In genomic region chr8:79806971-79807370, GRCm38 (mm10) we compare ENCODE assay signal across 28 mouse cellular contexts.
DNase-seq lines count a peak whose midpoint lies in the region; ATAC-seq and TF ChIP-seq lines count a peak whose summit lies in the region.
"Had no signal": no experiment of that assay in that cellular context is flagged by ENCODE, and none has a peak within 500 bp of the region (broad histone marks: within the 10 kb centered on the region; RNA-seq: fewer than 3 reads in every experiment).

No protein-coding gene starts in this region.

- no peaks in the 10 kb centered on the region for H3K4me1 ChIP-seq in kidney, postnatal 0 days (replicated peaks; ENCODE audit: insufficient read depth, low read length)
- peaks cover 9% of the 10 kb centered on the region for H3K4me1 ChIP-seq in limb, embryonic 10.5 days
- no peaks in the 10 kb centered on the region for H3K4me1 ChIP-seq in heart, embryonic 12.5 days (replicated peaks)
- H3K4me1 ChIP-seq in liver, embryonic 11.5 days (replicated peaks; ENCODE audit: control insufficient read depth, insufficient read depth, low read length), result no peaks in the 10 kb centered on the region
- H3K4me1 ChIP-seq: embryonic facial prominence, embryonic 12.5 days; embryonic facial prominence, embryonic 15.5 days; heart, embryonic 15.5 days; hindbrain, embryonic 10.5 days; hindbrain, embryonic 13.5 days had no signal

- no peak for TF ChIP-seq CTCF in kidney, postnatal 0 days (IDR thresholded peaks at IDR 0.05; ENCODE audit: low read depth)
- no peak for TF ChIP-seq CTCF in brain, embryonic 14.5 days (IDR thresholded peaks at IDR 0.05; ENCODE audit: borderline replicate concordance, extremely low read depth, insufficient read depth, insufficient read length)

- H3K4me2 ChIP-seq in kidney, postnatal 0 days (ENCODE audit: low read length), result no peak overlapping the region
- H3K4me2 ChIP-seq in heart, embryonic 12.5 days, result no peak overlapping the region
- no peak overlapping the region for H3K4me2 ChIP-seq in liver, embryonic 11.5 days
- H3K4me2 ChIP-seq: embryonic facial prominence, embryonic 12.5 days; embryonic facial prominence, embryonic 15.5 days; heart, embryonic 11.5 days; heart, embryonic 15.5 days; hindbrain, embryonic 13.5 days had no signal

- no peaks in the 10 kb centered on the region for H3K36me3 ChIP-seq in kidney, postnatal 0 days (ENCODE audit: insufficient read depth, low read length)
- H3K36me3 ChIP-seq in limb, embryonic 10.5 days, result no peaks in the 10 kb centered on the region
- H3K36me3 ChIP-seq in heart, embryonic 12.5 days, result no peaks in the 10 kb centered on the region
- H3K36me3 ChIP-seq in liver, embryonic 11.5 days (ENCODE audit: control insufficient read depth, insufficient read depth, low read length), result no peaks in the 10 kb centered on the region
- H3K36me3 ChIP-seq: embryonic facial prominence, embryonic 12.5 days; embryonic facial prominence, embryonic 15.5 days; heart, embryonic 15.5 days; hindbrain, embryonic 10.5 days; hindbrain, embryonic 13.5 days had no signal

- no peak overlapping the region for H3K27ac ChIP-seq in kidney, postnatal 0 days
- H3K27ac ChIP-seq in limb, embryonic 10.5 days, result no peak overlapping the region
- H3K27ac ChIP-seq in heart, embryonic 12.5 days (ENCODE audit: poor library complexity, severe bottlenecking), result no peak overlapping the region
- H3K27ac ChIP-seq in liver, embryonic 11.5 days (ENCODE audit: low read depth, low read length), result no peak overlapping the region
- H3K27ac ChIP-seq: embryonic facial prominence, embryonic 12.5 days; embryonic facial prominence, embryonic 15.5 days; heart, embryonic 15.5 days; hindbrain, embryonic 10.5 days; hindbrain, embryonic 13.5 days had no signal

- 16% methylated on average over 6 of the region's 6 CpGs for WGBS in kidney, postnatal 0 days
- 29% methylated on average over 6 of the region's 6 CpGs for WGBS in limb, embryonic 10.5 days
- WGBS in heart, embryonic 12.5 days, result 69% methylated on average over 6 of the region's 6 CpGs
- WGBS in liver, embryonic 11.5 days, result 64% methylated on average over 6 of the region's 6 CpGs

- no peak for ATAC-seq in kidney, postnatal 0 days (replicated peaks; ENCODE audit: low FRiP score, low read depth)
- no peak for ATAC-seq in heart, embryonic 12.5 days (ENCODE audit: insufficient number of reproducible peaks, low FRiP score)
- no peak for ATAC-seq in liver, embryonic 11.5 days (replicated peaks; ENCODE audit: low FRiP score)
- ATAC-seq: activated CD4-positive, CD25-positive, alpha-beta regulatory T cell, adult 4 months; CD4-positive, CD25-positive, alpha-beta regulatory T cell, adult 4 months; forebrain, embryonic 14.5 days; forebrain, postnatal 0 days; hindbrain, embryonic 16.5 days had no signal

- H3K4me3 ChIP-seq in kidney, postnatal 0 days (replicated peaks; ENCODE audit: low read depth, low read length), result no peak overlapping the region
- no peak overlapping the region for H3K4me3 ChIP-seq in limb, embryonic 10.5 days
- H3K4me3 ChIP-seq in heart, embryonic 12.5 days, result no peak overlapping the region
- no peak overlapping the region for H3K4me3 ChIP-seq in liver, embryonic 11.5 days (ENCODE audit: low read depth, low read length)
- H3K4me3 ChIP-seq: embryonic facial prominence, embryonic 12.5 days; embryonic facial prominence, embryonic 15.5 days; heart, embryonic 15.5 days; hindbrain, embryonic 10.5 days; hindbrain, embryonic 13.5 days had no signal

- TF ChIP-seq POLR2A in brain, embryonic 14.5 days (IDR thresholded peaks at IDR 0.05; ENCODE audit: borderline replicate concordance, extremely low read depth, insufficient read depth, insufficient read length, poor library complexity, severe bottlenecking), result no peak

- H3K27me3 ChIP-seq in kidney, postnatal 0 days (ENCODE audit: insufficient read depth, low read length), result no peaks in the 10 kb centered on the region
- no peaks in the 10 kb centered on the region for H3K27me3 ChIP-seq in limb, embryonic 10.5 days (ENCODE audit: low read depth, poor library complexity, severe bottlenecking)
- H3K27me3 ChIP-seq in heart, embryonic 12.5 days (replicated peaks), result no peaks in the 10 kb centered on the region
- H3K27me3 ChIP-seq in liver, embryonic 11.5 days (replicated peaks; ENCODE audit: control insufficient read depth, insufficient read depth, low read length), result no peaks in the 10 kb centered on the region
- H3K27me3 ChIP-seq: embryonic facial prominence, embryonic 12.5 days; embryonic facial prominence, embryonic 15.5 days; heart, embryonic 15.5 days; hindbrain, embryonic 13.5 days had no signal

- DNase-seq in kidney, postnatal 0 days (ENCODE audit: low spot score), result peak; percentile 16
- DNase-seq in kidney, postnatal 25 days, result no peak
- peak; percentile 2 for DNase-seq in brain, embryonic 14.5 days (ENCODE audit: low read depth)
- DNase-seq in limb, embryonic 10.5 days (ENCODE audit: low spot score), result peak; percentile 34
- DNase-seq in retina, embryonic 14.5 days (ENCODE audit: low spot score), result peak; percentile 60
- DNase-seq in kidney, adult 8-10 months, result no peak
- no peak for DNase-seq in liver, embryonic 11.5 days (ENCODE audit: low spot score)
- DNase-seq: adrenal gland, adult 8-10 months; adrenal gland, postnatal 25 days; cerebellum, adult 18-20 months; cerebellum, adult 9-10 months; cerebellum, postnatal 14 days; forebrain, postnatal 0 days; gastrocnemius, postnatal 10 days; heart, adult 11 months; heart, postnatal 10 days; heart, postnatal 36 days had no signal

- H3K9ac ChIP-seq in kidney, postnatal 0 days (ENCODE audit: low read depth, low read length), result no peak overlapping the region
- no peak overlapping the region for H3K9ac ChIP-seq in heart, embryonic 12.5 days
- H3K9ac ChIP-seq in liver, embryonic 11.5 days (ENCODE audit: low read depth, low read length), result no peak overlapping the region
- H3K9ac ChIP-seq: embryonic facial prominence, embryonic 12.5 days; embryonic facial prominence, embryonic 15.5 days; forebrain, postnatal 0 days; heart, embryonic 15.5 days; hindbrain, embryonic 13.5 days had no signal

- no peaks in the 10 kb centered on the region for H3K9me3 ChIP-seq in kidney, postnatal 0 days (replicated peaks; ENCODE audit: low read length)
- no peaks in the 10 kb centered on the region for H3K9me3 ChIP-seq in limb, embryonic 10.5 days (replicated peaks)
- H3K9me3 ChIP-seq in heart, embryonic 12.5 days (replicated peaks), result no peaks in the 10 kb centered on the region
- no peaks in the 10 kb centered on the region for H3K9me3 ChIP-seq in liver, embryonic 11.5 days (ENCODE audit: control insufficient read depth, low read length)
- H3K9me3 ChIP-seq: embryonic facial prominence, embryonic 12.5 days; embryonic facial prominence, embryonic 15.5 days; heart, embryonic 15.5 days; hindbrain, embryonic 10.5 days; hindbrain, embryonic 13.5 days had no signal

Comparison
In these comparisons a context has a peak if more than half of its experiments do, and no peak if none do; other contexts are left out.
1. DNase-seq: peak in kidney, postnatal 0 days (single experiment), brain, embryonic 14.5 days (single experiment), limb, embryonic 10.5 days (single experiment) and retina, embryonic 14.5 days (single experiment); none in kidney, postnatal 25 days (0 of 2), kidney, adult 8-10 months (0 of 2) and liver, embryonic 11.5 days (single experiment).